Mouse (Mus musculus) ovary, adult 18-20 months (tissue): Measurements from ENCODE around the gene Pccb.
A peak's percentile ranks its signal among the peaks of the same experiment; 100 is the strongest.

Source experiments
- DNase-seq: peaks from one replicate; pipeline ENCODE4 v3.0.0; 2022; ENCODE audit warnings: low spot score, mixed read lengths

Gene Pccb

DNA sequence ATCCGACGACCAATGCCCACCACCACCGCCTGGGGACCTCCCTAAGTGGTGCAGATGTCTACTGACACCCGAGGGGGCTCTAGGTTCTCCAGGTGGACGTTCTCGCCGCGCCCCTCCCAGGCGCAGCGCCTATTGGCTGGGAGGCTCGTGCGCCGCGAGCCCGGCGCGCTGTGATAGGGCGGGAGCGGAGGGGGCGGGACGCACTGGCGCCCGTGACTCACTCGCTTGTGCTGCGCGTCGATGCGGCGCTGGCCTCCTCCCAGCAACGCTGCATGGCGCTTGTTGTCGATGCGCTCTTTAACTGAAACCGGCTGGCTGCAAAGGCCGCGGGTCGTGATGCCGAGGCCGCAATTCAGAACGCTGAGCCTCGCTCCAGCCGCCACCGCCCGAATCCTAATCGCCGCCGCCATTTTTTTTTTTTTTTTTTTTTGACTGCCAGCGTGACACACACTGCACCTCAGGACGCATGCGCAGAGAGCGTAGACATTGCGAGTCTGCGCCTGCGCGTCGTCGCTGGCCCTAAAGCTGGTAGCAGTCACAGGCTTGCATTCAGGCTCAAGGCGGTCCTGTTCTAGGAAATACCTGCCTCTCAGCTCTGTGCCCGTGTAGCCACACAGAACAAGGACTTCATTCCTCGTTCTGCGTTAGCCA lies at the start of gene Pccb:
Gene Pccb (minus strand): TSS at position 451 of the 651 bp plus-strand sequence.
- peak; percentile 92 for DNase-seq

DNA sequence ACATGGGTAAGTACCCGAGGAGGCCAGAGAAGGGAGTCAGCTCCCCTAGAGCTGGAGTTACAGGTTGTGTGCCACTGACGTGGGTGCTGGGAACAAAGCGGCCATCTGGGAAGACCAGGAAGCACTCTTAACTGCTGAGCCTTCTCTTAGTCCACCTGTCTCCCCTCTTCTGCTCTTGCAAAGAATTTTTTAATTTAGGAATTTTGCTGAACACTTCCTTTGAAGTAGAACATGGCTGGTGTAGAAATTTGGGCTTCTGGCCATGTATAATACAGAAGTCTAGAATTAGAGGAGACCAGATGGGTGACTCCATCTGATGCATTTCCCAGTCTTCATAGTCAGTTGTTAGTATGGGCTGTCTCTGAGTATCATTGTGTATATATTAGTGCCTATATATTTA lies 49.0 kb upstream of the Pccb start:
- DNase-seq, result no peak

DNA sequence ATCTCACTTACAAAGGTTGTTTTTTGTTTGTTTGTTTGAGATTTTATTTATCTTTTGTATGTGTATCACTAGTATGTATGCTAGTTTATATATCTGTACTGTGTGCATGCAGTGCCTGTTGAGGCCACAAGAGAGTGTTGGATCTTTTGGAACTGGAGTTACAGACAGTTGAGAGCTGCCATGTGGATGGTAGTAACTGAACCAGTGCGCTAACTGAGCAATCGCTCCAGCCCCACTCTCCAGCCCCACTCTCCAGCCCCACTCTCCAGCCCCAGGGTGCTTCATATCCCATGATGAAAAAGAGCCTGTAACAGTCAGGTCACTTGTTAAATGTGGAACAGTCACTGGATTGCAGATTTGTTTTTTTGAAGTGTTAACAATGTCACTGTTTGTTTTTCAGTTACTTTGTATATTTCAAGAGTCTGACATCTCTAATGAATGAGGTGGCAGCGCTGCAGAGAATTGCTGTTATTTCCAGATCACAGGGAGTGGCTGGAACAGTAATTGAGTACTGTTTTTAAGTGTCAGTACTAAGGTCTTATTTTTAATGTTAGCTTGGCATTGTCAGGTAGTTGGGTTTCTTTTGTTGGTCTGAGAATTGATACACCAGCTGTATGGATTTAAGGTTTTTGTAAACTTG lies 45.5 kb upstream of the Pccb start:
- DNase-seq, result no peak

DNA sequence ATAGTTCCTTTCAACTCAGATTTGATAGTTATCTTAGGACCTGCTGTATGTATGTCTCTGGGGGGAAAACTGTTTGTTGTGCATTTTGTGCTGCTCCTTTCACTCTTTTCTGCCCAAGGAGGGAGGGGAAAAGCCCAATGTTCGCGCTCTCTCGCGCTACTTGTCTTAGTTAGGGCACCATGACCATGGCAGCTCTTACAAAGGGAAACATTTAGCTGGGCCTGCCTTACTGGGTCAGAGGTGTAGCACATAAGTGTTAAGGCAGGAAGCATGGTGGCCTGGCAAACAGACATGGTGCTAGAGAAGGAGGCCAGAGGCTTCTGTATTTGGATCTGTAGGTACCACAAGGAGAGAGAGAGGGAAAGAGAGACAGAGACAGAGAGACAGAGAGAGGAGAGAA lies 43.9 kb upstream of the Pccb start:
- no peak for DNase-seq

DNA sequence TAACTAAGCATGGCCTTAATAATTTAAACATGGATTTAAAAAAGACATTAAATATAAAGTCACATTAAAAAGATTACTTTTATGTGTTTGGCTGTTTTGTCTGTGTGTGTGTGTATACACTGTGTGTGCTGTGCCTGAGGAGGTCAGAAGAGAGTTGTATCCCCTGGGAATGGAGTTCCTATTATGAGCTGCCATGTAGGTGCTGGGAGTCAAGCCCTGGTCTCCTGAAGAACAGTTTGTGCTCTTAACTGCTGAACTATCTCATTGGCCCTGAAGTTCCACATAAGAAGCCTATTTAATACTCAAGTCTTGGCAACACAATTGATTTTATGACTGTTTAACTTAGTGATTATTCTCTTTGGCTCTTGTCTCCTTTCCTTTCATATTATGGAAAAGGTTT lies 42.8 kb upstream of the Pccb start:
- no peak for DNase-seq

DNA sequence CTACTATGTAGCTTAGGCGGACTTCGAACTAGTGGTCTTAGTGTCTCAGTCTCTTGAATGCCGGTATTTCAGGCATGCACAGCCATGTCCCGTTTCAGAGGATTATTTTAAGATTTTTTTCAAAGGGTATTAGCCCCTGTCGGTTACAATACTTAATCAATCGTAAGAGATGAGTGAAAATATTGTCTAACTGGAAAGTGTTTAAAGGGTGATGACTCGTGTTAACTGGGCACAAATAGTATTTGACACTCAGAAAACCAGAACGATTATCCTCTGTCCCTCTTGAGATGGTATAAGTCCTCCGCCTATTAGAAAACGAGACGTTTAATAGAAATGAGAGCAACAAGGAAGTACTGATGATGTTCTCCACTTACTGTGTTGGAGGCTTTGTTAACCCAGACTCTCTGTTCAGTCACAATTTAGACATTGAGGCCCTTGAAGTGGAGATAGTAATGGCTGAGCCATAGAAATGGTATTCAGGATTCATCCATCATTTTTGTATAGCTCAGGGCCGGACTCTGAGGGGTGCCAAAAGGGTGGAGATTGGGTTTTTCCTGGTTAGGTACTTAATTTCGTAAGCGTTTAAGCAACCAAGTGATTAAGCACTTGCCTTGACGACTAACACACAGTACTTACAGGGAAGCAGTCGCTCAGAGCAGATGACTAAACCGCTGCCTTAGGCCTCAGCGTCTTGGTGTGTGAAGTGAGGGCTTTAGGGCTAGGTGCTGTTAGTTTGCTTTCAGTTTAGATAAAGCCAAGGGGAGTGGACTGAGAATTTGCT lies 41.6 kb upstream of the Pccb start:
- DNase-seq, result no peak

DNA sequence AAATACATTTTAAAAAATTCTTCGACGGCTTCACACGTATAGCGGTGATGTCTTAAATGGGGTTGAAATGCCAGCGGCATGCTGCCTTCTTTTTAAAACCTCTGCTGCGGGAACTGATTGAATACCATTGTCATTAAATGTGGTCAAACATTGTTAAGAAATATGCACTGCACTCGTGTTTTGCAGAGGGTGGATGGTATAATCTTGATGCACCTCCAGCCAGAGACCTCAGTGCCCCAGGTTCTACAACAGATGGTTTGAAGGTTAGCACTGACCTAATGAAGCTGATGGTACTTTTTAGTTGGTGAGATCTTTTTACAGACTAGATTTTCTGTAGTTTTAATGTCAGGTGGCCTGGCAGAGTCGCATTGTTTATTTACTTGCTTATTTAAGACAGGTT lies 41.0 kb upstream of the Pccb start:
- DNase-seq, result no peak

DNA sequence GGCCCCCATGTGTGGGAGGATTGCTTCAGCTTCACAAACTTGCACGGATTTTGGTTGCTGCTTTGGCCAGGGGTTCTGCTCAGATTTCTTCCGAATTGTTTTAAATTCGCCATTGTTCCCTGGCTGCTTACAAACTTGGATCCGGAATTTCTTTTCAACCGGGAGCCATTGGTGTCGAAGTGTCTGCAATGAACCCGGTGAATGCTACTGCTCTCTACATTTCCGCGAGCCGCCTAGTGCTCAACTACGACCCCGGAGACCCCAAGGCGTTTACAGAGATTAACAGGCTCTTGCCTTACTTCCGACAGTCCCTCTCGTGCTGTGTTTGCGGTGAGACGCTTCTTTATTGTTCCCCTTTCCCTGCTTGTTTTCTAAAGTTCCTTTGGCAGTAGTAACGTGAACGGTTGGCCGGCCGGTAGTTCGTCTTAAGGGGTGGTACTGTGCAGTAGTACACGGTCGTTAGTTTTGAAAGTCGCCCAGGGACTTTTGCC lies 40.4 kb upstream of the Pccb start:
- no peak for DNase-seq

DNA sequence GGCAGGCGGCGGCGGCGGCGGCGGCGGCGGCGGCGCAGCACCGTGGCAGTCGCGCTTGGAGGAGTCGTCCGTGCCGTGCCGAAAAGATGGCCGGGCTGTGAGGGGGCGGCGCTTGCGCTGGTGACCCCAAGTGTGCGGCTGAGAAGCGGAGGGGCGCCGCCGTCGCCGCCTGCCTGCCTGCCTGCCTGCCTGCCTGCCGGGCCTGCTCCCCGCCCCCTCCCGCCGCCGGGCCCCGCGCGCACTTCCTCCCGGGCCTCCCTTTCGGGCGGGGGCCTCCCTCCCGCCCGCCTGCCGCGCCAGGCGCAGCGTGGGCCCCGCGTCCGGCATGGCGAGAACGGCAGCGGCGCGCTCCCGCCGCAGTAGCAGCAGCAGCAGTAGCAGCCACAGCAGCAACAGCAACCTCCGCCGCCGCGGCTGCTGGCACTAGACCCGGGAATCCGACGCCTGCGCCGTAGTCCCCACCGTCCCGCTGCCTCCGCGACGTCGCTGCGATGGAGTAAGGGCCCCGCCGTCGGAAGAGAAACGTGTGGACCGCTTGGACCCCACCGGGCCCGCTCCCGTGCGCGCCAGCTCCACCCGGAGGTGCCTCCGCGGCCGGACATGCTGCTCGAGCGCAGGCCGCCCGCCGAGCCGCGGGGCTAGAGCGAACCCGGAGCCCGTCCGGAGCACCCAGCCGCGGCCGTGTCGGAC lies 39.8 kb upstream of the Pccb start:
- DNase-seq, result peak; percentile 83

DNA sequence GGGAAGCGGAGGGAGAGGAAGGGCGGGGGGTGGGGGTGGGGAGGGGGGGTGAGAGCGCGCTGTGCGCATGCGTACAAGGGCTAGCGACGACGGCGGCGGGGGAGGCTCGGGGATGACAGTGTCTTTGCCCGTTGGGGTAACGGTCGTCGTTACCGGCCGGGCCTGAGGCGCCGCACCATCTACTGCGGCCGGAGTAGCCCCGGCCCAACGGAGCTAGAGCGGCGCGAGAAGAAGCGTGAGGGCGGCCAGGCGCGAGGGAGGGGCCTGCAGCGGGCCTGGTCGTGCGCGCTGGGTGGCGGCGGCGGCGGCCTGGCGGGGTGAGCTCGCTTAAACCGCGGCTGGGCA lies 39.3 kb upstream of the Pccb start, which contains the start of gene Msl2:
Gene Msl2 (plus strand): TSS at position 115 of the 345 bp plus-strand sequence.
- no peak for DNase-seq

DNA sequence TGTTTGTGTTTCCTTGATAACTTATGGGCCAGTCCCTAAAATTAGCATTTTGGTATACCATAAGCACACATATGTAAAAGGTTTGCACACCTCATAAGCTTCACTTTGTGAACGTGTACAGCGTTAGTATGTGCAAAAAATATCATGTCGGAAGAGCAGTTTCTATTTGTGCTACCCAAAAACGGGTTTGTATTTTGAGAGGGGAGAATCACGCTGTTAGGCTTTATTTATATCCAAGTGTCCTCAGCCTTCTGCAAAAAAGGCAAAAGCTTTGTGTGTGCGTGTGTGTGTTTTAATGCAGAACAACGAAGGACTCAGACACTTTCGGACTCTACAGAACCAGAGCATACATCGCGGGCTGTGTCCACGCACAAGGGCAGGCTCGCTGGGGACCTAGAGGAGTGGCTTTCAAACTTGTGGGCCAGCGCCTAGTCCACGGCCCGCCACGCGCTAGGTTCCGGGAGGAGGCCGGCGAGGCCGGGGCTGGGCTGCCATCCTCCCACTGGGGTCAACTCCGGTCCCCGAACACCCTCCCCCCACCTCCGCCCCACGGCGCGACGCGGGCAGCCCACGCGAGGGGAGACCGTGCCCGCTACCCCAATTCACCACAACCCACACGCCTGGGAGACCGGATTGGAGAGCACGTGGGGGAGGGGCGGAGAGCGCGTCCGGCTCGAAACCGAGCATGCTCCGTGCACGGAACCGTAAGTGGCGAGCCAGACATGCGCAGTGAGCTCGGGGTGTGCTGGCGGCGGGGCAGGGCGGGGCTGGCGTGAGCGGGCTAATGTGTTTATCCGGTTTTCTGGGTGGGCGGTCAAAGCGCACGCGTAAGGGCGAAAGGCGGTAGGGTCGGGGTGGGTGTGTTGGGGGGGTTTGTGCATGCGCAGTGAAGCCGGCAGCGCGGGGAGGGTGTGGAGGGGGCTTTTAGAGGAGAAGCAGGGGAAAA lies 38.6 kb upstream of the Pccb start:
- peak; percentile 99 for DNase-seq

DNA sequence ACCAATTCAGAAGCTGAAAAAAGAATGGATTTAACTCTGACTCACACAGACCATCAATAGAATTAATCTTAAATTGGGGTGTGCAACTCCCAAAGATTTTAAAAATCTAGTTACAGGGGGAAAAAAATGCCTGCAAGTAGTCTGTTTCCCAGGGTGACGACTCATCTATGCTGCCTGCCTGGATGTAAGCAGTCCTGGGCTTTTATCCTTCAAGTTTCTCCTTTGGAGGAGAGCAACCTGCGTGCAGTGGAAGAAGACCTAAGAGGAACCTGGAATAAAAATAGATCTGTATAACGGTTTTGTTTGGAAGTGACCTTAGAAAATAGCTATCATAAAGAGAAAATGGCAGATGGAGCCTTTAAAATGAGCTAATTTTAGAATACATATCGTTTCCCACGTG lies 37.8 kb upstream of the Pccb start:
- DNase-seq, result no peak

DNA sequence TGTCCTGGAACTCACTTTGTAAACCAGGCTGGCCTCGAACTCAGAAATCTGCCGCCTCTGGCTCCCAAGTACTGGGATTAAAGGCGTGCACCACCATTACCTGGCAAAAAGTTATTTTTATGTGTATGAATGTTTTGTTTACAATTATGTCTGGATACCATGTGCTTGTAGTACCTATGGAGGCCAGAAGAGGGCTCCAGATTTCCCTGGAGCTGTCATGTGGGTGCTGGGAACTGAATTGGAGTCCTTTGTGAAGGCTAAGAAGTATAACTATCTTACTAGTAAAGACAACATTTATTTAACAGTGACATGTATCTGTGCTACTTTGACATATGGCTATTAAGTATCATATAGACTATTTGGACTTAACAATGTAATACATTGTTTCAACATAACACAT lies 35.1 kb upstream of the Pccb start:
- no peak for DNase-seq

DNA sequence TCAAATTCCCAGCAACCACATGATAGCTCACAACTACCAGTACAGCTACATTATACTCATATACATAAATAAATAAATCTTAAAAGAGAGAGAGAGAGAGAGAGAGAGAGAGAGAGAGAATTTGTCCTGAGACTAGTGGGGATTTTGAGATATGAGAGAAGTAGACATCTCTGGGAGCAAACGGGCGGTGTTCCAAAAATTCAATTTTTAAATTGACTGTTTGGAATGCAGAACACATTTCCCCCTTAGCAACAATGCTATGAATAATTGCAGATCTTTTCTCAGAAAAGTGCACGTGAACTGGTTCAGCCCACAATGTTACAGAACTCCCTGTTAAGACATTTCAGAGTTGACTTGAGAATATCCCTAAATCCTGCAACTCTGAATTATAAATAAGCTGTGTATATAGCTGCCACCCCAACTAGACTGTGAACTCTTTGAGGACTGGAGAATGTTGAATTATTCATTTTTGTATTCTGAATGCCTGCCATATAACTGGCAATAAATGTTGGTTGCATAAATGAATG lies 30.4 kb upstream of the Pccb start:
- DNase-seq, result no peak

DNA sequence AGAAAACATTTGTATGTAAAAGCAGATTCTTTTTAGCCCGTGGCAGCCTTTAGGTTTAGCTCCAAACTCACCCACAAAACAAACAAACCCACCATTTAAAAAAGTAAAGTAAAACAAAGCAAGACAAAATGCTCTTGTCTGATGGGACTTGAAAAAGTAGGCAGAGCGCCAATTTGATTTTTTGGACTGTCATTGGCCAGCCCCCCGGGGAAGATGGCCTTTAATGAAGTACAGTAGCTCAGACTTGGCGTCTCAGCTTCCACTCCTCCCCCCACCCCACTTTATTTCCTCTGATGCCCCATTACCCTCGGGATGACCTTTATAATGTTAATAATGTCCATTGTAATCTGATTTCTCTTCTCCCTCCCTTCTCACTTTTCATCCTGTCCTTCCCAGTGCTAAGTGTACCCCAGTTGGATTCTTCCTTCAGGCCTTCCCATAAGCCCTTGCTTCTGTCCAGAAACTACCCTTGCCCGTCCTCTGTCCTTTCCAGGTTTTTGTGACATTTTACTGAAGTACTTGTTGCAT lies 27.6 kb upstream of the Pccb start:
- no peak for DNase-seq

DNA sequence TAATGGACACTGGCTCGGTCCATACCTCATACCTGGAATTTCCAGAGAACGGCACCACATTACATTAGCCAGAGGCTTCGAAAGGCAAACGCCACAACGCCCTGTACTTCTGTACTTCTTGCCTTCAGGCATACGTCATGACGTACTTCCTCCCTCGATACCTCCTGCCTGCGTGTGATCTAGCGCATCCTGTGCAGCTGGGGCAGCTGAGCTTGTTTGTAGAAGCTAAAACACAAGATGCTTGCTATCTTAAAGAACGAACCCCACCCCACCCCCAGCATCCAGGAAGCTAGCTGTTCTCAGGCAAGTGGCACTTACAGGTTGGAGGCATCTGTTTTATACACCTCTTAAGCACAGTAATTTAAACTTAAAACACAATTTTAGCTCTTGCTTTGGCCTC lies 26.3 kb upstream of the Pccb start:
- no peak for DNase-seq

DNA sequence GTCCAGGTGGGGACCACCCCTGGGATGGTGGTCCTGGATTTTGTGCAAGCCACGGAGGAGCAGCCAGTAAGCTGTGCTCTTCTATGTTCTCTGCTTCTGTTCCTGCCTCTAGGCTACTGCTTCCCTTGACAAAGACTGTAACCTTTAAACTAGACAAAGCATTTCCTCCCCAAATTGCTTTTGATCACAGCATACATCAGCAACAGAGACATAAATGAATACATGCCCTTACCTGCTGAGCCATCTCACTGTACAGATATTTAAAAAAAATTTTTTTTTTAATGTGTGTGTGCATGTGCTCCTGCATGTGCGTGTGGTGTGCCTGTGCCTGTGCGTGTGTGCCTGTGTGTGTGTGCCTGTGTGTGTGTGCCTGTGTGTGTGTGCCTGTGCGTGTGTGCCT lies 22.5 kb upstream of the Pccb start:
- DNase-seq, result no peak

DNA sequence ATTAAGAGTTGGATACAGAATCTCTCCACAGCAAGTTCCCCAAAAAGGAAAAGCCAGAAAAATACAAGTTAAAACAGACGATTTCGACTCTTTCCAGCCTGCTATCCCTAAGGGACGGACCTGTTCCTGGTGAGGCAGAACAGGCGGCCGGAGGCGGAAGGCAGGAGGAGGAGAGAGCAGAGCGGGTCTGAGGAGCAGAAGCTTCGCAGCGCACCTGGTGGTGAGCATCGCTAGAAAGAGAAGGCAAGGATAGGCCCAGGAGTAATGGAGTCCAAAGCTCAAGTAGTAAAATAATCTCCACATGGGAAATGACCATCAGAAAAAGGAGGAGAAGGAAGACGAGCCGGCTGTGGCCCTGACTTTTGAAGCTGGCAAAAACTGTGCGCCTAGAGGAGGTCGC lies 18.6 kb upstream of the Pccb start:
- no peak for DNase-seq

DNA sequence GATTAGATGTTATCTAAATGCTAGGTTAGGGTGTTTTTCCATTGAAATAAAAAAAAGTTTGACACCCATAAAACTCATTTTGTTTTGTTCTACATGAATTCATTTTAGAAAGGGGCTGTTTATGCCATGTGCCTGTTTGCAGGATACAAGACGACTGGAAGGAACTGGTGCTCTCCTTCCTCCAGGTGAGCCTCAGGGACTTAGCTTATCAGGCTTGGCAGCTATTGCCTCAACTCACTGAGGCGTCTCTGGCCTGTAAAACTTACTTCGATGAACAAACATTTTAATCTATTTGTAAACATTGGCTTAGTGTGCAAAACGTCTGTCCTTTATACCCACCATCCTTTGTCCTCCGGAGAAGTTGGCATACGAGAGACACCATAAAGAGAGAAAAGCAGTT lies 18.0 kb upstream of the Pccb start:
- DNase-seq, result no peak

DNA sequence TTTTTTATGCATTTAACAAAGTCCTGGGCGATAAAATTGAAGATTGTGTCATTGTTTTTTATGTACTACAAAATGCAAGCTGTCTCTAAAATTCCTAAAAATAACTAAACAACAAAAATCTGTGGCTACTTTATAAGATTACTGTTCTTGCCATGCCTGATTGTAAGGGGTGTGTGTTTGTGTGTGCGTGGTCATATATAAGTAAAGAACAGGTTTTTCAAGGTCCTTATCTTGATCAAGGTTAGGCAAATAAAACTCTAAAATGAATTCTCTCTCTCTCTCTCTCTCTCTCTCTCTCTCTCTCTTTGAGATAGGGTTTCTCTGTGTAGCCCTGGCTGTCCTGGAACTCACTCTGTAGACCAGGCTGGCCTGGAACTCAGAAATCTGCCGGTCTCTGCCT lies 17.3 kb upstream of the Pccb start:
- DNase-seq, result no peak
